Mouse (Mus musculus): Measurements from ENCODE around the gene Sec1.

DNA sequence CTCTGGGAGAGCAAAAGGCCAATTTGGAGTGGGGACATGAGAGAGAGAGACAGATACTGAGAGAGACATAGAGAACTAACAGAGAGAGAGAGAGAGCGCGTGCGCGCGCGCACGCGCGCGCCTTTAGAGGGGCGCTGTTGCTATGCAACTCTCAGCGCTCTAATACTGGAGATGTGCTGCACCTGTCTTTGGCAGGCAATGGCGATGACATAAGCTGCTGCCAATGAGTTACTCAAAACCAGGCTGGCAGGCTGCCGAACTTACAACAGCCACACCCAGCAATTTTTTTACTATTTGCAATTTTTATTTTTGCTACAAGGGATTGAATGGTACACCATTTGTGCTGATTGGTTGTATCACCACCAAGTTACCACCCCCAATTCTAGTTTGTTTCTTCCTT is 26.4 kb downstream of the Sec1 start:
- TF ChIP-seq CTCF (IDR thresholded peaks at IDR 0.05; ENCODE audit: low read depth) (no peak), EP300 (IDR thresholded peaks at IDR 0.05; ENCODE audit: low read depth) (no peak)
